Mouse (Mus musculus): ENCODE results near the gene Mrpl3.

GRCm38 (mm10) chr9:105100807-105101570 lies 48.0 kb downstream of the Mrpl3 start:
- TF ChIP-seq POLR2A (IDR thresholded peaks at IDR 0.05; ENCODE audit: insufficient read depth, low read depth, low read length) (no peak), CTCF (IDR thresholded peaks at IDR 0.05; ENCODE audit: insufficient read depth, low read depth, low read length) (no peak)

All from olfactory bulb, adult 2 months (tissue).